Mouse (Mus musculus): ENCODE data around the gene Pde10a.

Pde10a gene

DNA sequence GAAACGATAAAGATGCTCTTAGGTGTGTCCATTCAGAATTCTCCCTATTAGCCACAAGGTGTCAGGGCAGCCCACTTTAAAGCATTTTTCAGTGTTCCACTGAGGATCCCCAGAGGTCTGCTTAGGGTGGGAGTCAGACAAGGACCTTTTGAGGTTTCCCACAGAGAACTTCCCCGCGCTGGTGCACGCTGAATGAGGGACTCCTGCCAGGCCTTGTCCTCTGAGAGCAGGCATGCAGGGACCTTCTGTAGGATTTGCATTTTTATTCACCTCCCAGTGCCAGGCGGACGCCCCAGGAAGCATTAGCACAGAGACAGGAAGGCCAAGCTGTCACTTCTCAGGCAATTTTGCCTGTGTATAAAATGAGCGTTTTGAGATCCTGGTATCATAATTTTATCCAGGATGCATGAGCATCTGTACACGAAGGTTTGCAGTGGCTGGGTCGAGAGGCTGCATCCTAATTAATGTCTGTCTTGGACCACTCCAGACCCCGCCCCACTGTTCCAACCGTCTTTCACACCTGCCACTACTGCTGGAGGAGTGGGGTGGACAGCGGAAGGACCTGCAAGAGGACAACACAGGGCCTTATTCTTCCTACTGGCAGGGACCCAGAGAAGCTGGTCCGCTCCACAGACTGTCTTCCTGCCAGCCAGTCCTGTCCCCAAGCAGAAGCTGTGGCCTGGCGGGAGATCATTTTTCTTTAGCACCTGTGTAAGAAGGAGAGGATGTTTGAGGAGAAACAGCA, 498.2 kb downstream of the Pde10a start:
- DNase-seq (ENCODE audit: extremely low spot score, low read depth, low spot score): no peak

GRCm38 (mm10) chr17:9030181-9030580, 505.0 kb downstream of the Pde10a start:
- DNase-seq (ENCODE audit: extremely low spot score, low read depth, low spot score): no peak

DNA sequence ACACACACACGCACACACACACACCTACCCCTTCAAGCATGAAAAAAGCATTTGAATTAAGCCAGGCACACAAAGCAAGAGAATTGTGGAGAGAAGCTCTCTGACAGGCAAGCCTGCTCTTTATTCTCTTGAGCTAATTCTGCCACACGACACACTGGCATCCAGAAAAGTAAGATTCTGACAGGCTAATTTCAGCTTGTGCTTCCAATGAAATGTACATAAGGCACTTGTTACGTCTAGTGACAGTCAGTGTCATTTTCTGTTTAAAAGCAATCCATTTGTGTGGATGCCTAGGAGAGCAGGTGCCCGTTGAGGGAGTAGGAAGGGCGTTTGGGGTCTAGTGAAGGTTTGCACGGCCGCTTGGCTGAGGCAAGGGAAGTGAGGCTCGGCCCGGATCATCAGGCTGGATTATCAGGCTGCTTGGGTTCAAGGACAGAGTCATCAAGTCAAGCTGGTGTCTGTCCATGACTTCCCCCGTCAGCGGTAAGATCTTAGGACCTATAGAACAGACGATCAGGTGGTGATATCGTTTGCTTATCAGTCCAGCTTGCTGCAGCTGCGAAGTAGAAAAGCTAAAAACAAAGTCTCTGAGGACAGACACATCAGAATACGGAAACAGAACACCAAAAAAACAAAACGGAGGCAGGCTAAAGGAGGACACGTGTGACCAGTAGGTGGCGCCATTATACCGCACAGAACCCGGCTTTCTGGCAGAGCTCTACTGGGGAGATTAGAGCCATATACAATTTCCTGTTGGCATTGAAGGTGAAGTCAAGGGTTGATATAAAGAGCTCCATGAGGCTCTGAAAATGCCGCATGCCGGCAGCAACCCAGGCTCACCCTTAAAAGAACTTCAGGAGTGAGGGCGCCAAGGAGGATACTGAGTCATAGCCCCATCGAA, 506.3 kb downstream of the Pde10a start:
- DNase-seq (ENCODE audit: extremely low spot score, low read depth, low spot score): peak; percentile 68

DNA sequence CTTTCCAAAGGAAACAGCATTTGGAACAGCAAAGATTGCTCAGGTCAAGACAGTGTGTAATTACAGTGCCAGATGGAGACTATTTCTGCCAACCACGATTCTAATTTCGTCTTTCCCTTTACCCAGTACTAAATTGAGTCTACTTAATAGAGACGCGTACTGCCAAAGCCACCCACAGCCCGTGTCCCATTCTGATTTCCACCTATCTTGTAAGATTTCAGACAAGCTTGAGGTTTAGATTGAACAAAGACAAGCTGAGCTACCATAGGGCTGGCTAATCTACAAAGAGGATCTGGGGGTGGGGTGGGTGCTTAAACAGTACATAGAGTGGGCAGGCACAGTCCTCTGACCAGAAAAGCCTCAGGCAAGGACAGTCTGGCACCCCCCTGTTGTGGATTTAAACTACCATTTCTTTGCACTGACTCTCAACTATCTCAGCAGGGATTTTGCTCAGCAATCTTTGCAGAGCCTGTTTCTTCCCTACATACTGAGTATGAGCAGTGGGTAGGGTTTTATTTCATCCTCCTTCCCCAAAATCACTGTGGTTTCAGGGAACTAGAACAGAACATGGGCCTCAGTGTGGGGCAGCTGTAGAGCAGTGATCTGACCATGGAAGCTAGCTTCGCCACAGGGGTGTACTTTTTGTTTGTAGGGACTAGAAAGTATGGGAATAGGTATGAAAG, 507.3 kb downstream of the Pde10a start:
- no peak for DNase-seq (ENCODE audit: extremely low spot score, low read depth, low spot score)

- DNase-seq (ENCODE audit: extremely low spot score, low read depth, low spot score): no peak
These were observed 508.3 kb downstream of the Pde10a start for GRCm38 (mm10) chr17:9033511-9033910.

DNA sequence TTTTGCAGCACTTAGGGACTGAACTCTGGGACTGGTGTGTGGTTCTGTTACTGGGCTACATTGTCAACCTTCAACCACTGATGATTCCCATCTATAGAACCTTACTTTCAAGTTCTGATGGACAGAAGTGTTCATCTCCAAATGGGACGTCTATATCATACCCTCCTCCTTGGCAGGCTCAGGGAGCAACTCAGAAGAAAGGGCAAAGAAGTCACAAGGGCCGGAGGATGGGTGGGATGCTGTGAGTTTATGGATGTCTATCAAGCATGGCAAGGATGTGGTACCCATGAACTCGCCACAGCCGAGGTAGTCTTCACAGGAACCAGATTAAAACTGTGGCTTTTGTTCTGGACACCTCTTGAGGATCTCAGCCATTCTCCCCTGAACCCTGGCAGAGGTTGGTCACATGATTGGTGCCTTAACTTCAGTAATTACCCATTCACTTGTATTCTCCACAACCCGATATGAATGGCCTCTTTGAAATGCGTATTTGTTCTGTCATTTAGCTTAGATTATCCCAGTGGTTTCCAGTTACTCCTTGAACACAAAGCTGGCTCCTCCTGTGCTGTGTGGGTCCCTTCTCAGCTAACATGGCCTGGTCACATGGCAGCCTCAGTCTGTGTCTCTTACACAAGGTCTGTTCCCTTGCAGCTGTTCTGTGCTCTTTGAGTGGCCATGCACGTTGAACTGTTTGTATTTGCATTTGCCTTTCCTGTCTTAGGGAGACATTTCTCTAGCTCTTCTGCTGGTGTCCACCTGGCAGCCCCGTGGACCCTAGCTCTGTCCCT, 510.6 kb downstream of the Pde10a start:
- DNase-seq (ENCODE audit: extremely low spot score, low read depth, low spot score): no peak
